Mouse (Mus musculus) midbrain, embryonic 13.5 days (tissue): ENCODE measurements around the gene Rbm19. TPM values are rescaled to one million over a fixed set of nuclear protein-coding genes. Genes with fewer than 3 reads are reported as not detected.
"Not testable (repeated sequence)": the region's sequence is repeated elsewhere in the genome, so short reads cannot be mapped to it uniquely, and the experiment has no call there.

Source experiments
- ATAC-seq: fragments of 200-750 bp; cut with Nextera tagmentation; 2 replicates; pipeline ENCODE4 v1.8.0; 2017; ENCODE audit warnings: mild to moderate bottlenecking, moderate TSS enrichment, moderate library complexity
- H3K27ac ChIP-seq: fragments of 300-500 bp; sonication (generic); 2 replicates; pipeline ENCODE4 v1.5.1; 2015; ENCODE audit warnings: inconsistent platforms, mild to moderate bottlenecking, moderate library complexity
- H3K27me3 ChIP-seq: fragments of 300-500 bp; sonication (generic); 2 replicates; pipeline ENCODE4 v1.6.1; 2015; ENCODE audit warnings: mild to moderate bottlenecking, inconsistent platforms
- H3K36me3 ChIP-seq: fragments of 300-500 bp; sonication (generic); 2 replicates; pipeline ENCODE4 v1.6.1; 2015; ENCODE audit warnings: mild to moderate bottlenecking, inconsistent platforms
- H3K4me1 ChIP-seq: fragments of 300-500 bp; sonication (generic); replicated peaks from 2 replicates; pipeline ENCODE4 v1.6.1; 2015; ENCODE audit warnings: inconsistent platforms
- H3K4me2 ChIP-seq: fragments of 300-500 bp; sonication (generic); replicated peaks from 2 replicates; pipeline ENCODE4 v1.6.1; 2015; ENCODE audit warnings: moderate library complexity, mild to moderate bottlenecking, inconsistent platforms
- H3K4me3 ChIP-seq: fragments of 300-500 bp; sonication (generic); replicated peaks from 2 replicates; pipeline ENCODE4 v1.5.1; 2015; ENCODE audit warnings: mild to moderate bottlenecking, inconsistent platforms
- H3K9ac ChIP-seq: fragments of 300-500 bp; sonication (generic); replicated peaks from 2 replicates; pipeline ENCODE4 v1.6.1; 2015; ENCODE audit warnings: mild to moderate bottlenecking, inconsistent platforms
- H3K9me3 ChIP-seq: fragments of 300-500 bp; sonication (generic); 2 replicates; pipeline ENCODE4 v1.6.1; 2016; ENCODE audit warnings: mild to moderate bottlenecking, inconsistent platforms
- WGBS: fragments of 180-500 bp; shearing (Covaris S2); methylation state at CpG from one replicate; pipeline ENCODE4 v1.1.7; 2015; 5-methylcytosine and 5-hydroxymethylcytosine counted together
- polyA plus RNA-seq: library from polyadenylated mRNA; unstranded; fragments of >200 nt; fragmentation: Nextera tagmentation; extraction: Ambion mirVana; gene quantifications from 2 replicates; pipeline ENCODE4 v1.2.1, GENCODE M21; 2015

Gene Rbm19
- polyA plus RNA-seq, 1 experiment from 2014 or later, result 19.1 TPM

DNA sequence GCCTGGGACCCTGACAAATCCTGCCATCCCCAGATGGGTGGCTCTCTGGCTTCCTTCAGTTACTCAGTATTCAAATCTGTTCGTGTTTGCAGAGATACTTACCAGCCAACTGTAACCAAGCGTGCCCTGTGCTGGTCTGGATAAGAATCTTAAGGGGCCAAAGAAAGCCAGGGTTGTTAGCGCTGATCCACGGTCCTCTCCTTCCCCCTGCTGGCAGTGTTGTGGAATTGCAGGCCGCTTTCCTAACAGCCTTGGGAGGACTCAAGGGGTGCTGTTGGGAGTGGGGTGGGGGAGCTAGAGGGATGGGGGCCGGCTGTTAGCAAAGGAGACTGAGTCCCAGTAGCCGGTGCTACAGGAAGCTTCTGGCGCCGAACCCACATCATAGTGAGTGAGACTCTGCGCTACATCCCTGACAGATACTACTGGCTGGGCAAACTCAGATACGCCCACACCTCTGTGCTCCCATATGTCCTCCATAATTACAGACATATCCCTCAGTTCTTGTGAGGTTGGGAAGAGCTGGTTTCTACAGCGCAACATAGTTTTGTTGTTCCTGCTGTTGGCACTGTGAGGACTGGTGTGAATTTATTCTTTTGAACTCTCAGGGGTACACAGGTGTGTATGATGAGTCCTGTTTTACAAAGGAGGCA lies 9.7 kb upstream of the Rbm19 start:
- H3K9ac ChIP-seq, result no peak overlapping the region
- no peak for ATAC-seq
- WGBS, result 30% methylated on average over 12 of the region's 12 CpGs
- H3K27ac ChIP-seq, result no peak overlapping the region
- H3K27me3 ChIP-seq, result peaks cover 13% of the 10 kb centered on the region
- no peak overlapping the region for H3K4me3 ChIP-seq
- no peaks in the 10 kb centered on the region for H3K9me3 ChIP-seq
- H3K36me3 ChIP-seq, result no peaks in the 10 kb centered on the region
- no peaks in the 10 kb centered on the region for H3K4me1 ChIP-seq
- no peak overlapping the region for H3K4me2 ChIP-seq

- Histone ChIP-seq H3K9me3 (no peaks in the 10 kb centered on the region), H3K4me3 (no peak overlapping the region), H3K9ac (no peak overlapping the region), H3K27me3 (0 out of 2 replicates have a peak, but pooled peaks cover 9% of the 10 kb centered on the region), H3K27ac (no peak overlapping the region), H3K4me1 (peaks cover 8% of the 10 kb centered on the region), H3K4me2 (no peak overlapping the region), H3K36me3 (peaks cover 10% of the 10 kb centered on the region)
- 81% methylated on average over 12 of the region's 12 CpGs for WGBS
- no peak for ATAC-seq
Observed at GRCm38 (mm10) chr5:120114361-120114760, 1.9 kb upstream of the Rbm19 start.

GRCm38 (mm10) chr5:120117161-120117560 lies 896 bp downstream of the Rbm19 start:
- H3K9ac ChIP-seq, H3K9me3 ChIP-seq, ATAC-seq, H3K27ac ChIP-seq, H3K27me3 ChIP-seq, H3K4me1 ChIP-seq: not testable (repeated sequence)
- Histone ChIP-seq H3K4me3 (peak overlapping the region; percentile 83), H3K36me3 (peaks cover 38% of the 10 kb centered on the region), H3K4me2 (peak overlapping the region; percentile 85)
- WGBS, result 49% methylated on average over 3 of the region's 3 CpGs

DNA sequence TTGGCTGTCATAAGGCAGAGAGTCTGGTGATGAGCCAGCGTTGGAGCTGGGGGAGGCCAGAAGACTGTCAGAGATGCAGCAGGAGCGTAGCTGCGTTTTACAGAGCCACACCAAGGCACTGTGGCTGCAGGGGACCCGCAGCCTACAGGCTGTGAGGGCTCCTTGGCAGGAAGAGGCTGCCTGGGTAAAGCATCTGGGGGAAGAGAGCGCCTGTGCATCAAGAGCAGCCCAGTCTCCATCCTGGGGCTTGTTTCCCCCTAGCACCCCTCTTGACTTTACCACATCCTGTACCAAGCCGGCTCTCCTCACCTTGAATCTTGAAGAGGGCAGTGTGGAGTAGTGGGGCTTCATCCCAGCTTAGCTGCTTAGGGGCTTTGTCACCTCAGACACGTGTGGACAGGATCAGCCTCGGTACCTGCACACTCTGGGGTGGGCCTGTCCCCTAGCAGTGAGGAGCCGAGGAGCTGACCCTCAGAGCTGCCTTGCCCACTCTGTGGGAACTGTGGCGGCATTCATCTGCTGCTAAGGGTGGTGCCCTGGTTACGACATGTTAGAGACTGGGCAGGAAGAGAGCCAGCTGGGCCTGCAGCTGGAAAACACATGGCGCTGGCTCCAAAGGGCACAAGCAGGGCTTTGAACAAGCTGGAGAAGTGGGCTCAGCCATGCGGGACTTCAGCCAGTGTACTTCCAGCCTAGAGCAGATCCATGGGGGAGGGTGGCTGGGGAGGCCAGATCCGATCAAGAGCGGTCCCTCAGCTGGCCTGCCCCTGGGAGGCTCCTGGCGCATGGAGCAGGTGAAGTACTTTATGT lies 8.8 kb downstream of the Rbm19 start:
- peaks cover 91% of the 10 kb centered on the region for H3K36me3 ChIP-seq
- WGBS, result 88% methylated on average over 16 of the region's 16 CpGs
- H3K9me3 ChIP-seq, result no peaks in the 10 kb centered on the region
- no peaks in the 10 kb centered on the region for H3K27me3 ChIP-seq
- no peak overlapping the region for H3K27ac ChIP-seq
- H3K4me1 ChIP-seq, result no peaks in the 10 kb centered on the region
- H3K9ac ChIP-seq, result no peak overlapping the region
- H3K4me3 ChIP-seq, result no peak overlapping the region
- no peak overlapping the region for H3K4me2 ChIP-seq
- ATAC-seq, result no peak

- ATAC-seq, result no peak
- Histone ChIP-seq H3K36me3 (peaks cover 81% of the 10 kb centered on the region), H3K9me3 (no peaks in the 10 kb centered on the region), H3K9ac (no peak overlapping the region), H3K27ac (no peak overlapping the region), H3K4me1 (no peaks in the 10 kb centered on the region), H3K4me3 (no peak overlapping the region), H3K4me2 (no peak overlapping the region), H3K27me3 (no peaks in the 10 kb centered on the region)
- 54% methylated on average over 10 of the region's 10 CpGs for WGBS
Observed at GRCm38 (mm10) chr5:120127641-120128040, 11.4 kb downstream of the Rbm19 start.

GRCm38 (mm10) chr5:120128511-120128910 lies 12.2 kb downstream of the Rbm19 start:
- no peaks in the 10 kb centered on the region for H3K9me3 ChIP-seq
- no peaks in the 10 kb centered on the region for H3K4me1 ChIP-seq
- 96% methylated on average over 5 of the region's 5 CpGs for WGBS
- ATAC-seq, result no peak
- no peaks in the 10 kb centered on the region for H3K27me3 ChIP-seq
- no peak overlapping the region for H3K9ac ChIP-seq
- H3K36me3 ChIP-seq, result peaks cover 76% of the 10 kb centered on the region
- no peak overlapping the region for H3K4me3 ChIP-seq
- no peak overlapping the region for H3K27ac ChIP-seq
- no peak overlapping the region for H3K4me2 ChIP-seq

DNA sequence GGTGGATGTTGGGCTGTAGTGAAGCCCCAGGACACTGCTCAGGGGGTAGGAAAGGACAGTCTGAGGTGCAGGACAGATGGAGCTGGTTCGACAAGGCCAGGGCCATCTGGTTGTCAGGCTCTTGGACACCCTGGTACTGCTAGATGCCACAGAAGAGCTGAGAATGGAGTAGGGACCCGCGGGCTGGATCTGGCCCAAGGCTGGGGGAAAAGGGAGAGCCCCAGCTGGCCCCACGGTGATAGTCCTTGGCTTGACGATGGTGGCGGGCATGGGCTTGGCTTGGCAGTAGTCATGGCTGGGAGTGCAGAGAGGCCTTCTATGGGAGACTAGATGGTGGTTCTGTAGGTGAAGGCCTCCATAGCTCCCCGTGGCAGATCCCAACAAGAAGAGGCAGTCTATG lies 12.8 kb downstream of the Rbm19 start:
- Histone ChIP-seq H3K4me3 (no peak overlapping the region), H3K9me3 (no peaks in the 10 kb centered on the region), H3K4me2 (no peak overlapping the region), H3K27me3 (no peaks in the 10 kb centered on the region), H3K27ac (no peak overlapping the region; the same call in 1 of the 2 replicates), H3K9ac (no peak overlapping the region), H3K36me3 (peaks cover 71% of the 10 kb centered on the region), H3K4me1 (no peaks in the 10 kb centered on the region)
- WGBS, result 95% methylated on average over 7 of the region's 7 CpGs
- ATAC-seq, result no peak

DNA sequence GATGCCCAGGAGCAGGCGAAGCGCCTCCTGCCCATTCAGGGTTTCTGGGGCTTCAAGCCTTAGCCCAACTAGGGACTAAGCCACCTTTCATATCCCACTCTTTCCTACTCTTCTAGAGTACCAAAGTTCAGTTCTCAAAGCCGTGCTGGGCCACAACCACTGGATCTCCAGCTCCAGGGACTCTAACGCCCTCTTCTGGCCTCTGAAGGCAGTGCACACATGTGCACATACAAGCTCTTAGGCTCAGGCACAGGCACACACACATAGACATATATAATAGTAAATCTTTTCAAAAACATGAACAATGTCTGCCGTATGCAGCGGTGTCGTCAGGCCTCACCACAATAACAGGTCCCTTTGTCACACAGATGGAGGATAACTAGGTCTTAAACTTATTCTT lies 13.5 kb downstream of the Rbm19 start:
- Histone ChIP-seq H3K4me2 (no peak overlapping the region), H3K9ac (no peak overlapping the region), H3K4me3 (no peak overlapping the region), H3K36me3 (peaks cover 65% of the 10 kb centered on the region), H3K4me1 (no peaks in the 10 kb centered on the region), H3K27ac (no peak overlapping the region), H3K9me3 (no peaks in the 10 kb centered on the region), H3K27me3 (no peaks in the 10 kb centered on the region)
- WGBS, result 90% methylated on average over 7 of the region's 7 CpGs
- ATAC-seq, result no peak

- no peak overlapping the region for H3K4me2 ChIP-seq
- H3K27ac ChIP-seq, result no peak overlapping the region
- no peaks in the 10 kb centered on the region for H3K9me3 ChIP-seq
- H3K27me3 ChIP-seq, result no peaks in the 10 kb centered on the region
- no peak for ATAC-seq
- H3K4me1 ChIP-seq, result 0 out of 2 replicates have a peak, but pooled peaks cover under 1% of the 10 kb centered on the region
- no peak overlapping the region for H3K4me3 ChIP-seq
- H3K36me3 ChIP-seq, result peaks cover 61% of the 10 kb centered on the region
- no peak overlapping the region for H3K9ac ChIP-seq
- 97% methylated on average over 2 of the region's 2 CpGs for WGBS
Observed at GRCm38 (mm10) chr5:120130163-120130562, 13.9 kb downstream of the Rbm19 start.

- Histone ChIP-seq H3K36me3 (peaks cover 46% of the 10 kb centered on the region), H3K4me3 (no peak overlapping the region), H3K9ac (no peak overlapping the region), H3K27me3 (no peaks in the 10 kb centered on the region), H3K4me1 (peaks cover 14% of the 10 kb centered on the region), H3K9me3 (no peaks in the 10 kb centered on the region), H3K4me2 (no peak overlapping the region), H3K27ac (no peak overlapping the region)
- 61% methylated on average over 5 of the region's 5 CpGs for WGBS
- no peak for ATAC-seq
Observed at GRCm38 (mm10) chr5:120131600-120131999, 15.3 kb downstream of the Rbm19 start.

DNA sequence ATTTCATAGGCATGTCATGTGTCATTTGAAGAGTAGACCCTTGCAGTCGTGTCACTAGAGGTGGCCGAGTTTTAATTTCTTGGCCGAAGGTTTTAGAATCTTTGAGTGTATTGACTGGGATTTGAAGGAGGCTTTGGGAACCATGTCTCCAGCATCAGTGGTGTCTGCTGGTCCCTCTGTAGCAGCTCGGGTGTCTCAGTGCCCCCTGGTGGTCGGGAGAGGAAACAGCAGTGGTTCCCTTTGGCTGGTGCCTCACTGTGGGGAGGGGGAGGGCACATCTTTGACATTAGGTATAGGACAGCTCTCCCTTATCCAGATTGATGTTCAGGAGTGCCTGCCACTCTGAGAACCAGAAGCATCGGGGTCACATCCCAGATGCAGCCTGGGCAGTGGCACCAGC lies 17.7 kb downstream of the Rbm19 start:
- 41% methylated on average over 6 of the region's 6 CpGs for WGBS
- Histone ChIP-seq H3K36me3 (peaks cover 31% of the 10 kb centered on the region), H3K9me3 (no peaks in the 10 kb centered on the region), H3K9ac (no peak overlapping the region), H3K4me2 (no peak overlapping the region), H3K27ac (no peak overlapping the region), H3K4me3 (no peak overlapping the region), H3K4me1 (peaks cover 18% of the 10 kb centered on the region), H3K27me3 (no peaks in the 10 kb centered on the region)
- ATAC-seq, result no peak

DNA sequence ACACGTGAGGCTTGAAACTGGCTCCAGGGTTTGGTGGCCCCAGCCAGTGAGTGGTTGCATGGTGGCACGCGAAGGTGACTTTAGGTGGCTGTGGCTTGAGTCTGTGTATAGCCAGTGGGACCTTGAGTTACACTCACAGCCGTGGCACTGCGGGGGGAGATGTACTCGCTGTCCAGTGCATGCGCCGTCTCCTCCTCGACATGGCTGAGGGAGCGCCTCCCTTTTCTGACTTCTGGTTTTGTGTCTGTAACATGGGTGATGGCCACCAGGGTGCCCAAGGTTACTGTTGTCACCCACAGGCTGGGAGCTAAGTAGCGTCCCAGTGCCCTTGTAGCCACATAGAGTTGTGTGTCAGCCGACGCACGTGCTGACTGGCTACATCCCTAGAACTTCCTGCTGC lies 19.1 kb downstream of the Rbm19 start:
- Histone ChIP-seq H3K4me2 (no peak overlapping the region), H3K4me3 (no peak overlapping the region), H3K9ac (no peak overlapping the region), H3K27ac (peak overlapping the region; percentile 79; the same call in 1 of the 2 replicates), H3K4me1 (peaks cover 18% of the 10 kb centered on the region), H3K9me3 (no peaks in the 10 kb centered on the region), H3K27me3 (no peaks in the 10 kb centered on the region), H3K36me3 (peaks cover 22% of the 10 kb centered on the region)
- no peak for ATAC-seq
- 93% methylated on average over 14 of the region's 14 CpGs for WGBS
